9 mouse cellular contexts compared by ENCODE assay signal in the genomic region with DNA sequence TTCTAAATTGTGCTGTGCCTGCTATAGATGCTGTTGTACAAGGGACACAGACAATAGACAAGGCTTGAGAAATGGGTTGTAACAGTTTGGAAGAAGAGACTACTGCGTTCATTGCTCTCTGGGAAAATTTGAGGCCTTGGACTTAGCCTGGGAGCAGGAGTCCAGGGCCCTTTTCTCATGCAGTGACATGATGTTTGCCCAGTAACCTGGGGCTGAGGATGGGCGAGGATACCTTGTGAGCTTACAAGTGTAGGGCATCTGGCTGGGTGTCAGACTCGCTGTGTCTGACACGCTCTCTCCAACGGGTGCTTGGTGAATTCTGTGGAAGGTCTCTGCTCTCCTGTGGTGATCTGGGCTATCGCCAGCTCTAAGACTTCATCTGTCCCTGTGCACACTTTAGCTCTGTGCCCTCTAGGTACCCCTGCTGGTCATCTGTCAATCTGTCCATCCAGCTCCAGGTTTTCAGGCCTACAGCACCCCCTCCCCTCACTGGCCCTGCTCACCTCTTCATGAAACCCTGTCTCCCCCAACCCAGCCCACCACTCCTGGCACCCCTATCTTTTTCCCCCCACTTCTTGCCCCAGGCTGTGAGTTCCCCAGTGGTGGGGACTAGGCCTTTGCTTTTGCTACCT. TPM values are rescaled to one million over a fixed set of nuclear protein-coding genes. Genes with fewer than 3 reads are reported as not detected.
DNase-seq lines count a peak whose midpoint lies in the region; ATAC-seq and TF ChIP-seq lines count a peak whose summit lies in the region.
"Had no signal": no experiment of that assay in that cellular context is flagged by ENCODE, and none has a peak within 500 bp of the region (broad histone marks: within the 10 kb centered on the region; RNA-seq: fewer than 3 reads in every experiment).

No protein-coding gene starts in this region.

- H3K4me3 ChIP-seq in forebrain, embryonic 10.5 days = no peak overlapping the region
- H3K4me3 ChIP-seq in forebrain, embryonic 16.5 days (replicated peaks; ENCODE audit: low read length) = no peak overlapping the region
- no peak overlapping the region for H3K4me3 ChIP-seq in hindbrain, postnatal 0 days (ENCODE audit: low read length)
- H3K4me3 ChIP-seq in hindbrain, embryonic 11.5 days (ENCODE audit: low read depth, low read length) = no peak overlapping the region
- peak overlapping the region; percentile 80 for H3K4me3 ChIP-seq in E14TG2a.4 (replicated peaks; ENCODE audit: low read length)
- H3K4me3 ChIP-seq in intestine, embryonic 16.5 days (ENCODE audit: low read length) = no peak overlapping the region
- H3K4me3 ChIP-seq in forebrain, embryonic 15.5 days = no peak overlapping the region

- 88% methylated on average over 6 of the region's 6 CpGs for WGBS in forebrain, embryonic 10.5 days
- 83% methylated on average over 6 of the region's 6 CpGs for WGBS in forebrain, embryonic 16.5 days
- WGBS in hindbrain, postnatal 0 days = 60% methylated on average over 6 of the region's 6 CpGs
- 89% methylated on average over 6 of the region's 6 CpGs for WGBS in hindbrain, embryonic 11.5 days
- WGBS in intestine, embryonic 16.5 days = 88% methylated on average over 6 of the region's 6 CpGs
- WGBS in forebrain, embryonic 15.5 days = 81% methylated on average over 6 of the region's 6 CpGs

- H3K27me3 ChIP-seq in forebrain, embryonic 10.5 days (ENCODE audit: poor library complexity, severe bottlenecking) = peaks cover 12% of the 10 kb centered on the region; the same call in 1 of the 2 replicates
- no peaks in the 10 kb centered on the region for H3K27me3 ChIP-seq in forebrain, embryonic 16.5 days (replicated peaks; ENCODE audit: control insufficient read depth, insufficient read depth, low read length)
- H3K27me3 ChIP-seq in hindbrain, postnatal 0 days (ENCODE audit: insufficient read depth, low read length) = no peaks in the 10 kb centered on the region
- no peaks in the 10 kb centered on the region for H3K27me3 ChIP-seq in hindbrain, embryonic 11.5 days (ENCODE audit: control insufficient read depth, insufficient read depth, low read length)
- H3K27me3 ChIP-seq in E14TG2a.4 (ENCODE audit: insufficient read depth, low read length) = no peaks in the 10 kb centered on the region
- no peaks in the 10 kb centered on the region for H3K27me3 ChIP-seq in intestine, embryonic 16.5 days (replicated peaks; ENCODE audit: control insufficient read depth, insufficient read depth, low read length)
- H3K27me3 ChIP-seq in forebrain, embryonic 15.5 days = no peaks in the 10 kb centered on the region

- no peak for ATAC-seq in forebrain, embryonic 16.5 days
- ATAC-seq in hindbrain, postnatal 0 days = no peak
- no peak for ATAC-seq in hindbrain, embryonic 11.5 days (ENCODE audit: low FRiP score)
- ATAC-seq in intestine, embryonic 16.5 days = no peak
- ATAC-seq in activated CD4-positive, CD25-positive, alpha-beta regulatory T cell, adult 4 months = no peak
- no peak for ATAC-seq in forebrain, embryonic 15.5 days (replicated peaks)

- H3K4me2 ChIP-seq in forebrain, embryonic 16.5 days (ENCODE audit: low read length) = no peak overlapping the region
- no peak overlapping the region for H3K4me2 ChIP-seq in hindbrain, postnatal 0 days (ENCODE audit: low read depth, low read length)
- no peak overlapping the region for H3K4me2 ChIP-seq in hindbrain, embryonic 11.5 days (replicated peaks; ENCODE audit: low read depth, low read length)
- no peak overlapping the region for H3K4me2 ChIP-seq in intestine, embryonic 16.5 days (ENCODE audit: low read depth, low read length)
- H3K4me2 ChIP-seq in forebrain, embryonic 15.5 days (replicated peaks) = no peak overlapping the region

- H3K27ac ChIP-seq in forebrain, embryonic 10.5 days = 0 out of 2 replicates have a peak overlapping the region, but pooled peaks have one; percentile 5
- H3K27ac ChIP-seq in forebrain, embryonic 16.5 days (ENCODE audit: low read length) = no peak overlapping the region
- H3K27ac ChIP-seq in hindbrain, postnatal 0 days = no peak overlapping the region
- H3K27ac ChIP-seq in hindbrain, embryonic 11.5 days (ENCODE audit: low read depth, low read length) = no peak overlapping the region
- H3K27ac ChIP-seq in intestine, embryonic 16.5 days (ENCODE audit: low read length) = peak overlapping the region; percentile 28; the same call in 1 of the 2 replicates
- H3K27ac ChIP-seq in forebrain, embryonic 15.5 days (replicated peaks) = no peak overlapping the region

- no peak overlapping the region for H3K9ac ChIP-seq in forebrain, embryonic 16.5 days (replicated peaks; ENCODE audit: low read depth, low read length)
- H3K9ac ChIP-seq in hindbrain, postnatal 0 days (replicated peaks; ENCODE audit: low read length) = no peak overlapping the region
- no peak overlapping the region for H3K9ac ChIP-seq in hindbrain, embryonic 11.5 days (ENCODE audit: low read depth, low read length)
- H3K9ac ChIP-seq in intestine, embryonic 16.5 days (ENCODE audit: low read depth, low read length) = no peak overlapping the region
- H3K9ac ChIP-seq in forebrain, embryonic 15.5 days (replicated peaks) = no peak overlapping the region

- H3K9me3 ChIP-seq in forebrain, embryonic 10.5 days = no peaks in the 10 kb centered on the region
- H3K9me3 ChIP-seq in forebrain, embryonic 16.5 days (ENCODE audit: control insufficient read depth, low read length) = no peaks in the 10 kb centered on the region
- H3K9me3 ChIP-seq in hindbrain, postnatal 0 days (ENCODE audit: low read length) = no peaks in the 10 kb centered on the region
- H3K9me3 ChIP-seq in hindbrain, embryonic 11.5 days (ENCODE audit: control insufficient read depth, low read length) = no peaks in the 10 kb centered on the region
- no peaks in the 10 kb centered on the region for H3K9me3 ChIP-seq in E14TG2a.4 (ENCODE audit: low read length)
- H3K9me3 ChIP-seq in intestine, embryonic 16.5 days (ENCODE audit: control insufficient read depth, low read length) = no peaks in the 10 kb centered on the region
- H3K9me3 ChIP-seq in forebrain, embryonic 15.5 days = no peaks in the 10 kb centered on the region

- peaks cover 81% of the 10 kb centered on the region for H3K4me1 ChIP-seq in forebrain, embryonic 10.5 days
- H3K4me1 ChIP-seq in forebrain, embryonic 16.5 days (replicated peaks; ENCODE audit: control insufficient read depth, insufficient read depth, low read length) = peaks cover 33% of the 10 kb centered on the region
- H3K4me1 ChIP-seq in hindbrain, postnatal 0 days (ENCODE audit: insufficient read depth, low read length) = peaks cover 16% of the 10 kb centered on the region
- H3K4me1 ChIP-seq in hindbrain, embryonic 11.5 days (replicated peaks; ENCODE audit: control insufficient read depth, insufficient read depth, low read length) = peaks cover 14% of the 10 kb centered on the region; the same call in 1 of the 2 replicates
- H3K4me1 ChIP-seq in E14TG2a.4 (replicated peaks; ENCODE audit: low read depth, low read length) = peaks cover 74% of the 10 kb centered on the region
- peaks cover 45% of the 10 kb centered on the region for H3K4me1 ChIP-seq in intestine, embryonic 16.5 days (ENCODE audit: control insufficient read depth, insufficient read depth, low read length)
- peaks cover 54% of the 10 kb centered on the region for H3K4me1 ChIP-seq in forebrain, embryonic 15.5 days

- no peak for DNase-seq in forebrain, embryonic 10.5 days (ENCODE audit: extremely low spot score, low spot score)
- no peak for DNase-seq in hindbrain, postnatal 0 days (ENCODE audit: low spot score)
- DNase-seq in hindbrain, embryonic 11.5 days (ENCODE audit: low spot score) = no peak
- DNase-seq: thymus, postnatal 25 days had no signal

- peaks cover 22% of the 10 kb centered on the region for H3K36me3 ChIP-seq in forebrain, embryonic 10.5 days (replicated peaks)
- H3K36me3 ChIP-seq in forebrain, embryonic 16.5 days (ENCODE audit: control insufficient read depth, insufficient read depth) = no peaks in the 10 kb centered on the region
- H3K36me3 ChIP-seq in hindbrain, postnatal 0 days (ENCODE audit: insufficient read depth, low read length) = no peaks in the 10 kb centered on the region; the same call in 1 of the 2 replicates
- H3K36me3 ChIP-seq in hindbrain, embryonic 11.5 days (ENCODE audit: control insufficient read depth, insufficient read depth, low read length) = no peaks in the 10 kb centered on the region
- peaks cover 53% of the 10 kb centered on the region for H3K36me3 ChIP-seq in E14TG2a.4 (ENCODE audit: insufficient read depth, low read length)
- H3K36me3 ChIP-seq in intestine, embryonic 16.5 days (ENCODE audit: control insufficient read depth, insufficient read depth, low read length) = no peaks in the 10 kb centered on the region
- H3K36me3 ChIP-seq in forebrain, embryonic 15.5 days = 0 out of 2 replicates have a peak, but pooled peaks cover 4% of the 10 kb centered on the region

- 0 out of 2 replicates have a peak, but pooled peaks have one; percentile 2 for TF ChIP-seq CTCF in hindbrain, postnatal 0 days (IDR thresholded peaks at IDR 0.05; ENCODE audit: low read depth)
- TF ChIP-seq CTCF in E14TG2a.4 (conservative IDR thresholded peaks at IDR 0.05; ENCODE audit: low read length) = no peak

RNA-seq across cellular contexts. Expression of a gene that starts 5.0 kb away (rescaled TPM):
- polyA plus RNA-seq in forebrain, embryonic 10.5 days (2016; fragmentation: Nextera tagmentation; extraction: Ambion mirVana) = 4.7 and 4.9 TPM in 2 replicates
- polyA plus RNA-seq in forebrain, embryonic 16.5 days (2015; fragmentation: Nextera tagmentation; extraction: Ambion mirVana) = 8.6 and 9.2 TPM in 2 replicates
- 18.5 and 22.8 TPM in 2 replicates for total RNA-seq in hindbrain, postnatal 0 days (2014; rRNA removed)
- polyA plus RNA-seq in hindbrain, postnatal 0 days (2015; fragmentation: Nextera tagmentation; extraction: Ambion mirVana) = 7.0 and 8.4 TPM in 2 replicates
- 4.8 and 5.0 TPM in 2 replicates for polyA plus RNA-seq in hindbrain, embryonic 11.5 days (2014; fragmentation: Nextera tagmentation; extraction: Ambion mirVana)
- polyA plus RNA-seq in intestine, embryonic 16.5 days (2015; fragmentation: Nextera tagmentation; extraction: Ambion mirVana) = 3.1 and 4.0 TPM in 2 replicates
- 1 to 10 TPM; 5.4 to 6.9 TPM for polyA plus RNA-seq in activated CD4-positive, CD25-positive, alpha-beta regulatory T cell, adult 4 months (2017; shearing (Covaris generic))
- 10.0 and 10.1 TPM in 2 replicates for polyA plus RNA-seq in forebrain, embryonic 15.5 days (2015; fragmentation: Nextera tagmentation; extraction: Ambion mirVana)

Comparison
In these comparisons a context has a peak if more than half of its experiments do, and no peak if none do; other contexts are left out.
1. H3K27ac ChIP-seq: peak in forebrain, embryonic 10.5 days (single experiment) and intestine, embryonic 16.5 days (single experiment); none in forebrain, embryonic 16.5 days (single experiment), hindbrain, postnatal 0 days (single experiment), hindbrain, embryonic 11.5 days (single experiment) and forebrain, embryonic 15.5 days (single experiment).